17 mouse cellular contexts compared by ENCODE assay signal in genomic region chr15:80554860-80555822, GRCm38 (mm10). TPM values are rescaled to one million over a fixed set of nuclear protein-coding genes. Genes with fewer than 3 reads are reported as not detected.
DNase-seq lines count a peak whose midpoint lies in the region; ATAC-seq lines count a peak whose summit lies in the region.
"Had no signal": no experiment of that assay in that cellular context is flagged by ENCODE, and none has a peak within 500 bp of the region (broad histone marks: within the 10 kb centered on the region; RNA-seq: fewer than 3 reads in every experiment).

No protein-coding gene starts in this region.

- peak; percentile 39 for DNase-seq in heart, adult 11 months
- DNase-seq in heart, postnatal 14 days: no peak
- DNase-seq in 416B (ENCODE audit: low read depth): peak; percentile 68
- DNase-seq in T-cell, adult 2 months (ENCODE audit: low spot score): peak; percentile 72
- no peak for DNase-seq in right cerebral cortex, adult 18-20 months
- no peak for DNase-seq in lung, postnatal 36 days
- no peak for DNase-seq in Muller cell, postnatal 12 days (ENCODE audit: inconsistent ontology term)
- DNase-seq: adrenal gland, postnatal 14 days; cerebellum, adult 11-12 months; cerebellum, postnatal 36 days; lung, postnatal 10 days; midbrain, embryonic 14.5 days had no signal

- intact Hi-C loops in heart, postnatal 14 days (cut with DNase I): no loop called here

- peak; percentile 54 for ATAC-seq in megakaryocyte progenitor cell, adult 5-6 weeks (replicated peaks; ENCODE audit: poor library complexity)
- ATAC-seq: intestine, embryonic 15.5 days had no signal

RNA-seq across cellular contexts. Expression of gene Enthd1, which starts 9.8 kb away (rescaled TPM):
- total RNA-seq in heart, postnatal 14 days (2021): not detected
- not detected in 2 replicates for total RNA-seq in megakaryocyte progenitor cell, adult 5-6 weeks (2015)
- not detected in 2 replicates for total RNA-seq in megakaryocyte progenitor cell, adult 5-6 weeks (2017)
- total RNA-seq: adrenal gland, postnatal 14 days; gastrocnemius, adult 8-10 months; heart, adult 8-10 months; layer of hippocampus, postnatal 10 days had no signal

RNA-seq across cellular contexts. Expression of gene Grap2, which starts 17.3 kb away (rescaled TPM):
- total RNA-seq in heart, postnatal 14 days (2021): 1 to 10 TPM; 1.7 to 5.4 TPM
- total RNA-seq in megakaryocyte progenitor cell, adult 5-6 weeks (2015): 0.05 and 1.2 TPM in 2 replicates
- total RNA-seq in megakaryocyte progenitor cell, adult 5-6 weeks (2017): 1.5 and 1.8 TPM in 2 replicates

Comparison
In these comparisons a context has a peak if more than half of its experiments do, and no peak if none do; other contexts are left out.
1. DNase-seq: peak in heart, adult 11 months (single experiment), 416B (single experiment) and T-cell, adult 2 months (single experiment); none in heart, postnatal 14 days (0 of 2), right cerebral cortex, adult 18-20 months (single experiment), lung, postnatal 36 days (single experiment) and Muller cell, postnatal 12 days (single experiment).